Mouse (Mus musculus) embryonic facial prominence, embryonic 10.5 days (tissue): Measurements from ENCODE around the gene Nucb1. TPM values are rescaled to one million over a fixed set of nuclear protein-coding genes. Genes with fewer than 3 reads are reported as not detected.
A peak's percentile ranks its signal among the peaks of the same experiment; 100 is the strongest.

Source experiments
- DNase-seq: peaks from one replicate; pipeline ENCODE4 v3.0.0-alpha.2; 2017; ENCODE audit warnings: low spot score
- H3K27ac ChIP-seq: fragments of 300-500 bp; sonication (generic); replicated peaks from 2 replicates; pipeline ENCODE4 v1.5.1; 2016; ENCODE audit warnings: mild to moderate bottlenecking
- H3K27me3 ChIP-seq: fragments of 300-500 bp; sonication (generic); replicated peaks from 2 replicates; pipeline ENCODE4 v1.6.1; 2016; ENCODE audit warnings: low read depth, mild to moderate bottlenecking; ENCODE audit not compliant: poor library complexity, severe bottlenecking
- H3K36me3 ChIP-seq: fragments of 300-500 bp; sonication (generic); replicated peaks from 2 replicates; pipeline ENCODE4 v1.6.1; 2016; ENCODE audit warnings: mild to moderate bottlenecking, moderate library complexity
- H3K4me1 ChIP-seq: fragments of 300-500 bp; sonication (generic); 2 replicates; pipeline ENCODE4 v1.6.1; 2016
- H3K4me3 ChIP-seq: fragments of 300-500 bp; sonication (generic); 2 replicates; pipeline ENCODE4 v1.5.1; 2016; ENCODE audit warnings: mild to moderate bottlenecking, moderate library complexity
- H3K9me3 ChIP-seq: fragments of 300-500 bp; sonication (generic); 2 replicates; pipeline ENCODE4 v1.6.1; 2016; ENCODE audit warnings: mild to moderate bottlenecking
- WGBS: fragments of 180-500 bp; shearing (Covaris S2); methylation state at CpG from one replicate; pipeline ENCODE4 v1.1.7; 2016; 5-methylcytosine and 5-hydroxymethylcytosine counted together
- polyA plus RNA-seq: library from polyadenylated mRNA; unstranded; fragments of >200 nt; fragmentation: Nextera tagmentation; extraction: Ambion mirVana; gene quantifications from 2 replicates; pipeline ENCODE4 v1.2.1, GENCODE M21; 2016

The Nucb1 gene
- 115 and 123 TPM in 2 replicates for polyA plus RNA-seq

GRCm38 (mm10) chr7:45509912-45510787 lies at the start of gene Nucb1:
Nucb1 (minus strand) TSS chr7:45510406.
- under 1% methylated on average over 44 of the region's 44 CpGs for WGBS

GRCm38 (mm10) chr7:45558907-45559306 lies 48.7 kb upstream of the Nucb1 start:
- Histone ChIP-seq H3K27me3 (no peaks in the 10 kb centered on the region), H3K36me3 (no peaks in the 10 kb centered on the region), H3K4me1 (peaks cover 39% of the 10 kb centered on the region), H3K9me3 (no peaks in the 10 kb centered on the region), H3K27ac (no peak overlapping the region), H3K4me3 (no peak overlapping the region)
- WGBS, result 68% methylated on average over 6 of the region's 6 CpGs
- DNase-seq, result no peak

More at GRCm38 (mm10) chr7:45509912-45510787, at the start of gene Nucb1:
- peak within 1 kb of the TSS; percentile 93 for H3K27ac ChIP-seq
- H3K36me3 ChIP-seq, result peaks cover 28% of the 10 kb centered on the region
- no peaks in the 10 kb centered on the region for H3K9me3 ChIP-seq
- no peaks in the 10 kb centered on the region for H3K27me3 ChIP-seq
- H3K4me3 ChIP-seq, result peak within 1 kb of the TSS; percentile 84
- peaks cover 31% of the 10 kb centered on the region for H3K4me1 ChIP-seq
- peak; percentile 92 for DNase-seq

- 31% methylated on average over 8 of the region's 8 CpGs for WGBS
- Histone ChIP-seq H3K4me3 (no peak overlapping the region), H3K27ac (no peak overlapping the region), H3K4me1 (peaks cover 28% of the 10 kb centered on the region), H3K27me3 (no peaks in the 10 kb centered on the region), H3K9me3 (no peaks in the 10 kb centered on the region), H3K36me3 (no peaks in the 10 kb centered on the region)
- peak; percentile 84 for DNase-seq
Observed at GRCm38 (mm10) chr7:45555787-45556186, 45.6 kb upstream of the Nucb1 start.

- no peaks in the 10 kb centered on the region for H3K27me3 ChIP-seq
- H3K36me3 ChIP-seq, result no peaks in the 10 kb centered on the region
- DNase-seq, result no peak
- peaks cover 26% of the 10 kb centered on the region for H3K4me1 ChIP-seq
- no peak within 1 kb of the TSS for H3K4me3 ChIP-seq
- H3K27ac ChIP-seq, result no peak within 1 kb of the TSS
- H3K9me3 ChIP-seq, result no peaks in the 10 kb centered on the region
- 33% methylated on average over 8 of the region's 8 CpGs for WGBS
Observed at GRCm38 (mm10) chr7:45554744-45555143, 44.5 kb upstream of the Nucb1 start, which contains the start of gene Hsd17b14. Hsd17b14 (plus strand) TSS chr7:45554893.

GRCm38 (mm10) chr7:45553990-45554389 lies 43.8 kb upstream of the Nucb1 start:
- H3K4me1 ChIP-seq, result peaks cover 23% of the 10 kb centered on the region
- H3K36me3 ChIP-seq, result no peaks in the 10 kb centered on the region
- no peaks in the 10 kb centered on the region for H3K9me3 ChIP-seq
- no peak for DNase-seq
- no peak overlapping the region for H3K27ac ChIP-seq
- whole genome bisulfite sequencing, result 90% methylated on average over 2 of the region's 2 CpGs
- H3K4me3 ChIP-seq, result no peak overlapping the region
- H3K27me3 ChIP-seq, result no peaks in the 10 kb centered on the region

GRCm38 (mm10) chr7:45553519-45553918 lies 43.3 kb upstream of the Nucb1 start:
- 64% methylated on average over 8 of the region's 8 CpGs for WGBS
- Histone ChIP-seq H3K9me3 (no peaks in the 10 kb centered on the region), H3K4me3 (no peak overlapping the region), H3K27ac (no peak overlapping the region), H3K36me3 (no peaks in the 10 kb centered on the region), H3K4me1 (peaks cover 20% of the 10 kb centered on the region), H3K27me3 (no peaks in the 10 kb centered on the region)
- no peak for DNase-seq

- WGBS, result 83% methylated on average over 8 of the region's 8 CpGs
- Histone ChIP-seq H3K27ac (no peak overlapping the region), H3K4me1 (peaks cover 19% of the 10 kb centered on the region), H3K9me3 (no peaks in the 10 kb centered on the region), H3K4me3 (no peak overlapping the region), H3K36me3 (no peaks in the 10 kb centered on the region), H3K27me3 (no peaks in the 10 kb centered on the region)
- DNase-seq, result no peak
Observed at GRCm38 (mm10) chr7:45551512-45551883, 41.3 kb upstream of the Nucb1 start.

- no peak for DNase-seq
- Histone ChIP-seq H3K36me3 (no peaks in the 10 kb centered on the region), H3K27ac (no peak overlapping the region), H3K9me3 (no peaks in the 10 kb centered on the region), H3K27me3 (no peaks in the 10 kb centered on the region), H3K4me1 (peaks cover 14% of the 10 kb centered on the region), H3K4me3 (no peak overlapping the region)
- 79% methylated on average over 11 of the region's 11 CpGs for WGBS
Observed at GRCm38 (mm10) chr7:45550821-45551511, 40.8 kb upstream of the Nucb1 start.

GRCm38 (mm10) chr7:45549641-45550436 lies 39.6 kb upstream of the Nucb1 start:
- no peak for DNase-seq
- Histone ChIP-seq H3K27ac (no peak overlapping the region), H3K27me3 (no peaks in the 10 kb centered on the region), H3K4me1 (peaks cover 12% of the 10 kb centered on the region), H3K36me3 (no peaks in the 10 kb centered on the region), H3K4me3 (no peak overlapping the region), H3K9me3 (no peaks in the 10 kb centered on the region)
- 88% methylated on average over 16 of the region's 16 CpGs for WGBS

GRCm38 (mm10) chr7:45544525-45544924 lies 34.3 kb upstream of the Nucb1 start:
- no peaks in the 10 kb centered on the region for H3K36me3 ChIP-seq
- no peak overlapping the region for H3K4me3 ChIP-seq
- no peak overlapping the region for H3K27ac ChIP-seq
- H3K9me3 ChIP-seq, result no peaks in the 10 kb centered on the region
- no peaks in the 10 kb centered on the region; the same call in 1 of the 2 replicates for H3K4me1 ChIP-seq
- WGBS, result 87% methylated on average over 1 of the region's 1 CpGs
- no peak for DNase-seq
- no peaks in the 10 kb centered on the region for H3K27me3 ChIP-seq

GRCm38 (mm10) chr7:45540213-45540612 lies 30.0 kb upstream of the Nucb1 start:
- 76% methylated on average over 2 of the region's 2 CpGs for WGBS
- no peaks in the 10 kb centered on the region for H3K9me3 ChIP-seq

GRCm38 (mm10) chr7:45539095-45539494 lies 28.9 kb upstream of the Nucb1 start:
- peak overlapping the region; percentile 30; the same call in 1 of the 2 replicates for H3K27ac ChIP-seq
- H3K4me3 ChIP-seq, result no peak overlapping the region
- H3K27me3 ChIP-seq, result no peaks in the 10 kb centered on the region; the same call in 1 of the 2 replicates
- H3K36me3 ChIP-seq, result no peaks in the 10 kb centered on the region
- H3K4me1 ChIP-seq, result peaks cover 17% of the 10 kb centered on the region
- no peaks in the 10 kb centered on the region for H3K9me3 ChIP-seq
- no peak for DNase-seq
- WGBS, result 89% methylated on average over 3 of the region's 3 CpGs

More at GRCm38 (mm10) chr7:45540213-45540612, 30.0 kb upstream of the Nucb1 start:
- DNase-seq, result no peak
- no peaks in the 10 kb centered on the region; the same call in 1 of the 2 replicates for H3K27me3 ChIP-seq
- H3K27ac ChIP-seq, result no peak overlapping the region
- H3K4me3 ChIP-seq, result no peak overlapping the region
- H3K4me1 ChIP-seq, result peaks cover 17% of the 10 kb centered on the region
- H3K36me3 ChIP-seq, result no peaks in the 10 kb centered on the region
